10 mouse cellular contexts compared by ENCODE assay signal in genomic region chr9:96501217-96501616, GRCm38 (mm10).
"Had no signal": no experiment of that assay in that cellular context is flagged by ENCODE, and none has a peak within 500 bp of the region (broad histone marks: within the 10 kb centered on the region; RNA-seq: fewer than 3 reads in every experiment).

No protein-coding gene starts in this region.

- DNase-seq: kidney, adult 8-10 months; kidney, postnatal 14 days; lung, embryonic 14.5 days; right cerebral cortex, adult 18-20 months; right cerebral cortex, postnatal 25 days; thymus, adult 18-20 months; thymus, postnatal 14 days had no signal

- ATAC-seq: inflammation-experienced regulatory T-cells, adult 6 months; intestine, postnatal 0 days; midbrain, embryonic 15.5 days had no signal
